Mouse (Mus musculus) mouse trophoblast stem cell (cell line): ENCODE results near the gene Gucy2c.
"Not testable (repeated sequence)": the region's sequence is repeated elsewhere in the genome, so short reads cannot be mapped to it uniquely, and the experiment has no call there.

ENCODE experiments used
- in situ Hi-C, 2 experiments: fragments of 300-500 bp; cut with MseI, MboI; formaldehyde crosslinking; loops; 2 replicates in 1 of 2; 3 replicates in 1 of 2; pipeline ENCODE4 v1.15.1; 2025

The Gucy2c gene

DNA sequence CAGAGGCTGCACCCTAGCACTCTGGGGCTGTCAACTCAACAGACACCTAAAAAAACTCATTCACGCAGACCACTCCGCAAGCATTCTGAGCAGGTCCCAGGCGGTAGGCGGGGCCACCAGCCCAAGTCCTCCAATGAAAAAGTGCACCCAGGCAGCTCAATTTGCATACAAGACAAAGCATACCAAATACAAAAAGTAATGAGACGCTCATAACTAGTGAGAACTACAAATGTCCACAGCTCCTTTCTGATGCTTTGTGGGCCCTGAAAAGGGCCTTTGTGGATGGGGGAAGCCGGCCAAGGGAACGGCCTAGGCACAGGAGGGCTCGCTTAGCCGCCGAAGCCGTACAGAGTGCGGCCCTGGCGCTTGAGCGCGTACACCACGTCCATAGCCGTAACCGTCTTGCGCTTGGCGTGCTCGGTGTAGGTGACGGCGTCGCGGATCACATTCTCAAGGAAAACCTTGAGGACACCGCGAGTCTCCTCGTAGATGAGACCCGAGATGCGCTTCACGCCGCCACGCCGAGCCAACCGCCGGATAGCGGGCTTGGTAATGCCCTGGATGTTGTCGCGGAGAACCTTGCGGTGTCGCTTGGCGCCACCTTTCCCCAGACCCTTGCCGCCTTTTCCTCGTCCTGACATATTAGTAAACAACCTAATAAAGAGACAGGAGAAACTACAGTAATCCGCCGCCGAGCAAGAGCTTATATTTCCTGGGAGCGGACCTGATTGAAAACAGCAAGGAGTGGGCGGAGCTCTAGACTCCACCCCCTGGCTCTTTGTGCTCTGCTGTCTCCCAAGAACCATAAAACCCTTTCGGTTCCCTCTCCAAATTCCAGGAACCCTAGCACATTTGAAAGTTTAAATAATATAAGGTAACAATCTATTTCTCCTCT is 22.4 kb upstream of the Gucy2c start, which contains the start of gene Hist4h4:
Gene Hist4h4 (minus strand): TSS at position 677 of the 895 bp plus-strand sequence.
- in situ Hi-C loops: no loop called here

DNA sequence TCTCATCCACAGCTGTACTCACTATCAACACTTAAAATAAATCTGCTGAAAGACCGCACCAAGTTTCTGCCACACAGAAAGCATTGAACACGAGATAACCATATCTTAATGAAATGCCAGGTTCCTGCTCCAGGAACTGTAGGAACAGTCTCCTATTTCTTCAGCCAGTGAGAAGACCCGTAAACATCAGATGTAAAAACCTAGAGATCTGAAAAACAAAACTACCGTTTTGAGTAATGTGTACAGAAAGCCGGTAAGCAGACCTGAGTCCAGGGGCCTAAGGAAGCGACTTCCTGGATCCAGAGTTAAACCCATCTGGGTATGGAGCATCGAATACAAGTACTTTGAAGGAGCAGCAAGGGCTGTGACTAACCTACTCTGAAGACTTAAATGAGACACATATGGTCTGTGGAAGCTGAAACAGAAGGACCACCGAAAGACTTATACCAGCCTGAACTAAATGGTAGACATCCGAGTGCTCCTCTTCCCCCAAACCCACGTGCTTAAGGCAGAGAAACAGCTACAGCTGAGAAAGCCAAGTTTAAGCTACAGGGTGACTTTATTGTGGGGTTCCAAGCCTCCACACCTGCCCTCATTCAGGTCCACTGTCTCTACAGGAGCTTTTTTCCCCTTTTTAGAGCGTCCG is 21.7 kb upstream of the Gucy2c start:
- in situ Hi-C loops: no loop called here

DNA sequence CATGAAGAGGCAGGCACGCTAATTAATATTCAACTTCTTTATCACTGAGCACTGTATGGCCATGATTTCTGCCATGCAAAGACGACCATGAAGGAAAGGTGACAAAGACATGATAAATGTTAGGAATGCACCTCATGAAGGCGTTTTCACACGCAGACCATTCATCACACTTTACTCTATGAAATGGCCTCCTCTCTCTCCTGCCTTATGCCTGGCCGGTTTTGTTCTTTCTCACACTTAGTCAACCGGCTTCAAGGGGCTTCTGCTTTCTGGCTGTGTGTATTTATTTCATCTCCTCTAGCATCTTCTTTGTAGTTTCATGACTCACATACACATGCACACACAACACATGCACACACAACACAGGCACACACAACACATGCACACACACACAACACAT is 19.7 kb upstream of the Gucy2c start:
- in situ Hi-C loops: no loop called here

DNA sequence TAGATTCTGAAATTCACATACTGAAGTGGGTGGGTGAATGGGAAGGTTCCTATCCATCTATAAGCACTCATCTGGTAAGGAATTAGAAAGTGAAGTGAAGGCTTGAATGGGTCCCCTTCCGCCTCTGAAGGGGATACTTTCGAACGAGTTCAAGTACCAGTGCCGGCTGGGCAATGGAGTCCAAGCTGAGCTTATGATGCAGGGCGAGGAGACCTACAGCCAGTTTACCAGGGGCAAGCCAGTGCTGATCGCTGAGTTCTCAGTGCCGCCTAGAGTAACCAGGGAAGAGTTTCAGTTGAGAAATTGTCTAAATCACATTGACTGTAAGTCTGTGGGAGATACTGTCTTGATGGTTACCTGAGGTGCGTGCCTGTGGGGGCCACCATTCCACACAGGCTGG is 19.1 kb upstream of the Gucy2c start:
- in situ Hi-C loops: no loop called here

DNA sequence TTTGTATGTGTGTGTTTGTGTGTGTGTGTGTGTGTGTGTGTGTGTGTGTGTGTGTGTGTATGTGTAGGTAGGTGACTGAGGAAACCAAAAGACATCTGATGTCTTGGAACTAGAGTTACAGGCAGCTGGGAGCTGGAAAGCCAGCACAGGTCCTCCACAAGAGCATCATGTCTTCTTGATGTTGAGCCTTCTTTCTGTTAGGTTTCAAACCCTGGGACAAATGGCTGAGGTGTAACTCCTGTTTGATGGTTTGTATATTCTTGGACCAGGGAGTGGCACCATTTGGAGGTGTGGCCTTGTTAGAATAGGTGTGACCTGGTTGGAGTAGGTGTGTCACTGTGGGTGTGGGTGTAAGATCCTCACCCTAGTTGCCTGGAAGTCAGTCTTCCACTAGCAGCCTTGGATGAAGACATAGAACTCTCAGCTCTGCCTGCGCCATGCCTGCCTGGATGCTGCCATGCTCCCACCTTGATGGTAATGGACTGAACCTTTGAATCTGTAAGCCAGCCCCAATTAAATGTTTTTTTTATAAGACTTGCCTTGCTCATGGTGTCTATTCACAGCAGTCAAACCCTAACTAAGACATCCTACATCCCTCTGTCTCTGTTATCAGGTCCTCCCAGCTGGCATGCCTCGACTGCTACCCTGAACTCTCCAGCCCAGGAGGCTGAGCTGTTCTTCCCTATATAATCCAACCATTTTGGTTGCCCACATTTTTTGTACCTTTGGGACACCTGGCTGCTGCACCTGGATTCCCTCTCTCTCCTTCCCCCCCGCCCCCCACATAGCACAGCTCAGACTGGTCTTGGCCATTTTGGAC is 16.5 kb upstream of the Gucy2c start:
- in situ Hi-C loops: not testable (repeated sequence)

DNA sequence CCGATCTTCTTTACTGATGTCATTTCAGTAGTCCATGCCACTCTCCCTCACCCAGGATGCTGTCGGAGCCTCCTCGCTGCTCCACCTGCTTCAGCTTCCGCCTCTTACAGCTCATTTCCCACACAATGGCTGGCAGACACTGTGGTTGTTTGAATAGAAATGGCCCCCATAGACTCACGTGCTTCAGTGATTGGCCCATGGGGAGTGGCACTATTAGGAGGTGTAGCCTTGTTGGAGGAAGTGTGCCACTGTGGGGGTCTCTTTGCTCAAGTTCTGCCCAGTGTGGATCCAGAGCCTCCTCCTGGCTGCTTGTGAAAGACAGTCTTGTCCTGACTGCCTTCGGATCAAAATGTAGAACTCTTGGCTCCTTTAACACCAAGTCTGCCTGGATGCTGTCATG is 14.3 kb upstream of the Gucy2c start:
- in situ Hi-C loops: no loop called here

DNA sequence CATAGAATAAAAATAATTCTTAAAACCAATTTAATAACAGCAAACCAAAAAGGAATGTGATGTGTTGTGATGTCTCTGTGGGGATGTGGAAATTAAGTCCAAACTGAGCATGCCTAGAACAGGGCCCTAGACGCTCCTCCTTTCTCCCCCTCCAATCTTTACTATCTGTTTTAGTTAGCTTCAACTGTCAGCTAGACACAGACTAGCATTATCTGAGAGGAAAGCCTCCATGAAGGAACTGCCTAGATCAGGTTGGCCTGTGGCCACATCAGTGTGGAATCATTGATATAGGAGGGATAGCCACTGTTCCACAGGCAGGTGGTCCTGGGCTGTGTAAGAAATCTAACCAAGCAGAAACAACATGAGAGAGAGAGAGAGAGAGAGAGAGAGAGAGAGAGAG is 13.5 kb upstream of the Gucy2c start:
- in situ Hi-C loops: no loop called here

DNA sequence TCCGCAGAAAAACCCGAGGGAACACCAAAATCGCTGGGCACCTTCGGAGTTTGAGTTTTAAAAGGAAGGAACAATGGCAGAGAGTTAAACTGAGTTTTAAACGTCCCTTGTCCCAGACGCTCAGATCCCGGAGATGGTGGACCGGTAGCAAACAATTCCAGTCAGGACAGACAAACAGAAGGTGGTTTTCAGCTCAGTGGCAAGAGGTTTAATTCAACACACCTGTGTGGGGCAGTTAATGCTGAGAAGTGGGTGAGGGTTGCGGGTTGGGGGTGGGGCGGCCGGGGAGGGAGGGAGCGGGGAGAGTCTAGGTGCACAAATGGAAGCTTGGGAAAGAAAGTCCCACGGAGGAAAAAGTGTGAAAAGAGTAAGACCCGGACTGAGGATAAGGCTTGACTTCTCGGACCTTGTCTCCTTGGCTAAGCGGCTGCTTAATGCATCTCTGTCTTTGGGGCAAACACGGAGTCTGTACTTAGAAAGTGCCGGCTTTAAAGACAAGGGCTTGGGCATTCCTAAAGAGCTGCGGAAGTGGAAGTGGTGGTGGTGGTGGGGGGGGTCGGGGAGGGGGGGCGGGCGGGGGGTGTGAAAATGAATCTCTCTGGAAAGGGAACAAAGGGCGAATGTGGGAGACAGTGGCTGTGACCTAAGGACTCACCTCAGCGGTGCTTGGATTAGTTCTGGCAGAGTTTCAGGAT is 12.4 kb upstream of the Gucy2c start:
- in situ Hi-C loops: no loop called here

DNA sequence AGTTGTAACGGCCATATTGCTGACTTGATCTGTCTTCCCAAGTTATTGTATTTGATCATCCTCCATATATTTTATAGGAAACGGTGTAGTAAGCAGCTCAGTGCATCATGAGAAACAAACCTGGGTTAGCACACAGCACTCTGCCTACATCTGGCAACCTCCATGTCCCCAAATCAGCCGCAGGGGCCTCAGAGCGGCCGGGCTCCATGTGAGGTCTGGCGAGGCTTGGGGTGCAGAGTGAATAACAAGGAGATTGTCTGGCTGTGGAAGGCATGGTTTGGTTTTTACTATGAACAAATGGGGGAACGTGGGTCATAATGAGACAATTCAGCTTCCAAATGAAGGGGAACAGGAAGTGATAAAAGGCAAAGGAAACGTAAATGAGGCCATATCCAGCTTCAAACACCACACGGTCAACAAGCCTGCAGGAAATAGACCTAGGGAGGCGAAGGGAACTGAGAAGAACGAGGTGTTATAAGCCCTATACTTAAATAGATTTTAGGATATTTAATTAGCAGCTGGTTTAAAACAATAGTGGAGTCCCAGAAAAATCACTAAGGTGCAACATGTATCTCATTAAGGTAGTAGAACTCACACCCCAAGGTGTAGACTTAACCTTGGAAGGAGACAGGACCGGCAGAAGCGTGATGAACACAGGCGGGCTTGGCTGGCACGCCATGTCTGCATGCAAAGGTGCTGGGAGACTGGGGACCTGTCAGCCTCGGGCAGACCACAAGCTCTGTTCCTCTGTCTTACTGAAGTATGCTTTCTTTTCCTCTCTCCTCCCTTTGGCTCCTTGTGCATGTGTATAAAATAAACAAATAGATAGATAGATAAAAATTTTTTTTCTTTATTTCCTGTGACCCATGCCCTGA is 11.6 kb upstream of the Gucy2c start:
- in situ Hi-C loops: no loop called here

DNA sequence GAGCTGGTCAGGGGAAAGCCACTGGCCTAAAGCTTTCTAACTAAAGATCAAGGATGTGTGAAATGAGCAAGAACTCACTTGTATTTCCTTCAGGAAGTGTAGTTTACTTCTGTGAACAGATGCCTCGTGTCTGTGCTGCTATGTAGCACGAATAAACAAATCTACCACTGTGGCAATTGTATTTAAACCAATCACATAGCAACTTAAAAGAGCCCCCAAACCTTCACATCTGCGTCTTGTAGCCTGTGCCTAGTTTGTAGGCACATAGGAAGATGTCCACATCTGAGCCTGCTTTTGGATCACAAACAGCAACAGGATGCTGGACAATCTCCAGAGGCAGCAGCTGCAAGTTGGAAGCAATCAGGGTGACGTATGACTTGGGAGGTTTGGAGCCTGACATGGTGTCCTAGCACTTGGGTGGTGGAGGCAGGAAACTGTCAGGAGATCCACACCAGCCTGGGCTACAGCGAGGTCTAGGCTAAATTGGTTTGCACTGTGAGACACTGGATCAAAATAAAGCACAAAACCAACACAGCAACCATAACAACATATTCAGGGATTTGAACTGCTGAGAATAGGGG is 7.9 kb upstream of the Gucy2c start:
- in situ Hi-C loops: no loop called here

DNA sequence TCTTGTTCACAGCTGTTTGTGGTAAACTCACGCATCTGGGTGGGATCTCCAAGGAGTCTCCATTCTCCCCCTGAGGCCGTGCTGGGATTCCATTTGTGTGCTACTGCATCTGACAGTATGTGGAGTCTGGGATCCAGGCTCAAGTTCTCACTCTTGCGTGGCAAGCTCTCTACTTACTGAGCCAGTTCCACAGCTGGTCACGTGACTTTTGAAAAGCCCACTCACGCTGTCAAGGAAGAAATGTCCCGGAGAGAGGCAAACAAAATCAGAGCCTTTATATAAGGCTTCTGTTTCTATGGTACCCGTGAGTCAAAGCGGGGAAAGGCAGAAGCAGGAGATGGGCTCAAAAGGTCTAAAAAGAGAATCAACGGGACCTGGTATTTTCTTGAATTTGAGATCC is 1.2 kb upstream of the Gucy2c start:
- in situ Hi-C loops: no loop called here

DNA sequence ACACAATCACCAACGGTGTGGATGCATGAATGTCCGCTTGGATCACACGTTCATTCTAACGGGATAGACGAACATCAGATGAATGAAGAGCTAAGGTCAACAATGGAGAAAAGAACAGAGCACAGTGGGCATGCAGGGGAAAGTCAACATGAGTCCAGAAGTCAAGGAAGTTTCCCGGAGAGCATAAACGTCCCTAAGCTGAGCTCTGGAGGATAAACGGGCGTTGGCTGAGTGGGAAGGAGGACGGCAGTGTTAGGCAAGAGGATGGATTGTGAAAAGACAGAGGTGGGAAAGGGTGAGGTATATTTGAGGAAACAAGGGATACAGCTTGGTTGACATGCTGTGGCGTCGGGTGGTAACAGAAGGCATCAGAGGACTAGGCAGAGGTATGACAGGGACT is 581 bp upstream of the Gucy2c start:
- in situ Hi-C loops: no loop called here

DNA sequence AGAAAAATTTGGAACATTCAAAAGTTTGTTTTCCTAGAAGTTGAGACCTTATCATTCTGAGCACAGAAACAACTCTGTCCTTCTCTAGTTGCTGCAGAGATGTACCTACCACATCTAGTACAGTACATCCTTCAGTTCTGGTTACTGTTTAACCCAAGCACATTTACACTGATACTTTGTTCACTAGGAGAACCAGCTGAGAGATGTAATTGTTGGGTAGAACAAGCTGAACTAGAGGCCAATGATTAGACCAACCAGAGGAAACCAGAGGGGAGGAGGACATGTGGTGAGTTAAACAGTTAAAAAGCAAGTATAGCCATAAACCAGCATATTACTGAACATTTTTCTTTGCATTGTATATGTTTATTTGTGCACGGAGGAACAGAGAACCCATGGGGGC is 5.2 kb downstream of the Gucy2c start:
- in situ Hi-C loops: no loop called here

DNA sequence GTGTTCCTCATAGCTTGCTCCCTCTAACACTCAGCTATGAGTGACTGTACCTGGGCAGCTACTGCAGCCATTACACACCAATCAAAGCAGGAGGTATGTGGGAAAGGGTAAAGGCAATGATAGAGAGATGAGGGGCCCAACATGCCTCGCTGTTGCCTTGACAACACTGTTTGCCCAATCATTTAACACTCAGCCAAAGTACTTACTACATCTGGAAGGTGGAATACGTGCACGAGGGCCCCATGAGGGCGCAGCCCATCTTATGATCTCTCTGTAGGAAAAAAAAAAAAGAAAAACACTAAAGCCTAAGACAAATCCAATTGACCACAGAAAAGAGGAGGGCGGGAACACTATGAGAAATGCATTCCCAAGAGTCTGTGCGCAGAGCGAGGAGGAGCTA is 11.7 kb downstream of the Gucy2c start:
- in situ Hi-C loops: no loop called here

DNA sequence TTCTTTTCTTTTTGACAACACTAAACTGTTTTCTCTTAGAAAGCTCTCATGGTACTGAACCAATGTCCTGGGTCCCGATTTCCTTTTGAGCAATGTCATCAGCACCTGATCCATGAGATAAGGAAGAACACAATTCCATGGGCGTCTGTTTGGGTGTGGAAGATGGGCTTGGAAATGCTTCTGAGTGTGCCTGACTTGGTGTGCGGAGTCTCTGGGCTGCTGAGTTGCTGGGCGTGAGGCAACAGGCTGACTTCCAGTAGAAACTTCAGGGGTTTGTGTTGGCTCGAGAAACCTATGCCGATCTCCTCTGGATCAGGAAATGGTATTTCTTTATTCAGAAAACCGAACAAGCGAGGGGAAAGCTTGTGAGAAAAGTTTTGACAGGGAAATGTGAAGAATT is 12.4 kb downstream of the Gucy2c start:
- in situ Hi-C loops: no loop called here

DNA sequence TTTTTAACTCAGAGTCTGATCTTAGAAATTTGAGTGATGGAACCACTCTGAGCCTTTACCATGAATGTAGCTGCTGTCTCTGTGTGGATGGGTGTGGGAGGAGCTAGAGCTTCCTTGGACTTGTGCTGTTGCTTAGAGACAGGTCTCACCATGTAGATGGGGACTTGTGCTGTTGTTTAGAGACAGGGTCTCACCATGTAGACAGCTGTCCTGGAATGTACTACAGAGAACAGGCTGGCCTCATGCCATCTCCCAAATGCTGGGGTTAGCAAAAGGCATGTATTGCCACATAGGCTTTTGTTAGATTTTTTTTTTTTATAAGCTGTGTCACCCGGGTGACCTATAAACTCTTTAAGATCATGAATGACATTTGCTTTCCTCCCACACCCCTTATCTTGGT is 17.7 kb downstream of the Gucy2c start:
- in situ Hi-C loops: no loop called here

DNA sequence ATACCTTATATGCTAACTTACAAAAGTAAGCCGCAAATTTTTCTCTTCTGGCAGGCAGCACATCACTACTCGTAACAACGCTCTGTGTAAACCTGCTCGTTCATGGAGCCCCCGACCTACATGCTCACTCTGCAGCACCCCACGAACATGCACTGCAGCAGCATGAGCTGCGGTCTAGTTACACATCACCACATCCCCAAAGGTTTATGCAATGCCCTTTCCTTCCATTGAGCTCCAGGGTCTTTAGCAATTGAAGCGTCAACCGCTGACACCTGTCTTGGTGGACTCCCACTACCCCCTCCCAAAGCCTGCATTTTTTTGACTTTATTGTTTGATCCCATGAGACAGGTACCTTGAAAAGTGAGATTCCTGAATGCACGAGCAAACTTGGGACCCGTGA is 31.0 kb downstream of the Gucy2c start:
- in situ Hi-C loops: no loop called here

DNA sequence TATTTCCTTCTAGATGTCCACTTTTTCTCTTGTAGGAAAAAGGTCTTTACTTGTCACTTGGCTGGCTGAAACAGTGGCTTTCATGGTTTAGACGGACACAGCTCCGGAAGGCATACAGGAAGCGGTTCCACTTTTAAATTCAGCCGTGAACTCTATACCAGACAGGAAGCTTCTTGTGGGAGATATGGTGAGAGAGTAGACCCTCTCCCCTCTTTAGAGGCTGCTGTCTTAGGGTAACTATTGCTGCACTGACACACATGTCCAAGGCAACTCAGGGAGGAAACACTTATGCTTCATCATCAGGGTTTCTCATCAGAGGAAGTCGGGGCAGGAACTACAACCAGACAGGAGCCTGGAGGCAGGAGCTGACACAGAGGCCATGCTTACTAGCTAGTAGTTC is 36.0 kb downstream of the Gucy2c start:
- in situ Hi-C loops: loop anchor here in 1 of 2 experiments (10.0 kb wide), 1 partner anchor 121 kb away; no protein-coding TSS in a partner anchor

DNA sequence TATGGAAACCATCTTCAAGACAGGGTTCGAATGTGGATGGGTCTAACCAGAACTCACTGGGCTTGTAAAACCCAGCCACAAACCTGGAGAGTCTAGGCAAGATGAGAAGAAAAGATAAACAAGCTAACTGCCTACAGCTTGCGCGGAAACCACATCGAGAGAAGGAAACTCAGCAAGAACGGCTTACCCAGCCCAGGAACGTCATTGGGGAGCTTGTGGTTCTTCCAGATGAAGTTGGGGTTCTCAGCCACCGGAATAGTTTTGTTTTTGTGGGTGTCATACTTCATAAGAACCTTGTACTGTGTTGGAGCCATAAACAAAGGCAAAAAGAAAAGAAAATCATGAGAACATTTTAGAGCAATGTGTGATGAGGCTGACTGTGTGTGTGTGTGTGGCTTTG is 37.8 kb downstream of the Gucy2c start:
- in situ Hi-C loops: loop anchor here in 1 of 2 experiments (10.0 kb wide), 1 partner anchor 119 kb away; no protein-coding TSS in a partner anchor
